Mouse (Mus musculus) lung, postnatal 25 days (tissue): ENCODE measurements around the gene Tmem150b.

Experiments used
- DNase-seq: peaks from one replicate; pipeline ENCODE4 v3.0.0; 2022; ENCODE audit warnings: low spot score

The Tmem150b gene

DNA sequence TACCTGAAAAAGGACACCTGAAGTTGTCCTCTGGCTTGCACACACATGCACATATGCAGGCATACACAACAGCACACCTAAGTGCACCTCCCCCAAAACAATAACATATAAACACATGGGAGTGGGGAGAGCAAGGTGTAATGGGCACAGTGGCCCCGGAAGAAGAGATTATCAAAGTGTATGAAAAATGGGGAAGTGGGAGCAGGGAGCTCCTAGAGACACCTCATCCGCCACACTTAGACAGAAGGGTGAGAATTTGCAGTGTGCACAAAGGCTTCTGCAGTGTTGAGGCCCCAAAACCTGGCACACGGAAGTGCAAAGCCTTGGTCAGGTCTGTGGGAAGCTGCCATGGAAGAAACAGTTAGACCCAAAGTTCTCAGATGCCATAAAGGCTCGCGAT is 6.0 kb upstream of the Tmem150b start:
- no peak for DNase-seq

DNA sequence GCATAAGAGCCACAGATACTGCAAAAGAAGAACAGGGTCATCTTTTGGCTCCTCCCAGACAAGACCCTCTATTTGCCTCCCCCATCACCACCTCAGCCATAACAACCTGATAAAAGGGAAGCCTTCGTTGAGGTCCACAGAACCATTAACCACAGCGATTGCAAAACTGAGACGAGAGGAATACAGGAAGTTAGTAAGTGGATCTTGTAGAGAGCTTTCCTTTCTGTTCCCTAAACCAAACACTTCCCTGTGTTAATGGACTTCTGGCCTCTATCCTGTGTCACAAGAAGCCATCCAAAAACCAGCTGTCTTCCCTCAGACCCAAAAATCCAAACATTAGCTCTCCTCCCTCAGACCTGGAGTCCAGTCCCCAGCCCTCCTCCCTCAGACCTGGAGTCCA is 690 bp downstream of the Tmem150b start:
- peak; percentile 61 for DNase-seq

- peak; percentile 21 for DNase-seq
Measured at GRCm38 (mm10) chr7:4723508-4723907, 1.5 kb downstream of the Tmem150b start.

DNA sequence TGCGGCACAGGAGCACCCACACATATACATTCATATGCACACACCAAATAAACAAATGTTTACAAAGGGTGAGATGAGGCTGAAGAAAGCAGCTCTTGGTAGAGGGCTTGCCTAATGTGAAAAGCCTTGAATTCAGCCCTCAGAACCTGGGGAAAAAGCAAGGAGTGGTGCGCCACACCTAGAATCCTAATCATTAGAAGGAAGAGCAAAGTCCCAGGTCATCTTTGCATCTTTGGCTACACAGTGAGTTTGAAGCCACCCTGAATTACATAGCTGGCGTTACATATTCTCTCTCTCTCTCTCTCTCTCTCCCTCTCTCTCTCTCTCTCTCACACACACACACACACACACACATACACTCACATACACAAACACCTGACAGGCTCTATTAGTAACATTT is 5.8 kb downstream of the Tmem150b start:
- DNase-seq: no peak

DNA sequence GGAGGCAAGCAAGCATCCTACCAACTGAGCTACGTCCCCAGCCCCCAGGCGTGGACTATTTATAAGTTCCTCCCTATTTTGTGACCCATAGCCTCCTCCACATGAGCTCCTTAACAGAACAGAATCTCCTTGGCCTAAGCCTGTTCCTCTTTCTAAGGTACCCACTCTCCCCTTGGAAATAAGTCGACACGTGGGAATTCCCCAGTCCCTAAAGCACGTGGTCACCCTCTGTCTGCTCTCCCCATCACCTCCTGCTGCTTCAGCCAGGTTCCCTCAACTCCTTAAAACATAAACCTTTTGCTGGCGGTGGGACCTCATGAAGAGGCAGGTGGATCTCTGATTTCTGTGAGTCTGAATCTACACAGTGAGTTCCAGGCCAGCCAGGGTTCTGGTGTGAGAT is 8.1 kb downstream of the Tmem150b start:
- DNase-seq: no peak

- no peak for DNase-seq
Measured at GRCm38 (mm10) chr7:4712594-4712993, 12.5 kb downstream of the Tmem150b start.

- DNase-seq: peak; percentile 27
Measured at GRCm38 (mm10) chr7:4705098-4705497, 20.0 kb downstream of the Tmem150b start.

DNA sequence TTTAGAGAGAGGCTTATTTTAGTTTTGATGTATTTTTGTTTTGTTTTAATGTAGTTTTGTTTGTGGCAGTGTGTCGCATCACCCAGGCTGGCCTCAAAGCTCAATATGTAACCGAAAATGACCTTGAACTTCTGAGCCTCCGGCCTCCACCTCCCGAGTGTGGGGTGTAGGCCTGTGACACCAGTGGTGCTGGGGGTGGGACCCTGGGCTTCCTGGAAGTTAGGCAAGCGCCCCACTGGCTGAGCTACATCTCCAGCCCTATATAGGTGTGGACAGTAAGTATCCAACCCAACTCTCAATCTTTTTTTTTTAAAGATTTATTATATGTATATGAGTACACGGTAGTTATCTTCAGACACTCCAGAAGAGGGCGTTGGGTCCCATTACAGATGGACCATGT is 21.9 kb downstream of the Tmem150b start:
- no peak for DNase-seq

DNA sequence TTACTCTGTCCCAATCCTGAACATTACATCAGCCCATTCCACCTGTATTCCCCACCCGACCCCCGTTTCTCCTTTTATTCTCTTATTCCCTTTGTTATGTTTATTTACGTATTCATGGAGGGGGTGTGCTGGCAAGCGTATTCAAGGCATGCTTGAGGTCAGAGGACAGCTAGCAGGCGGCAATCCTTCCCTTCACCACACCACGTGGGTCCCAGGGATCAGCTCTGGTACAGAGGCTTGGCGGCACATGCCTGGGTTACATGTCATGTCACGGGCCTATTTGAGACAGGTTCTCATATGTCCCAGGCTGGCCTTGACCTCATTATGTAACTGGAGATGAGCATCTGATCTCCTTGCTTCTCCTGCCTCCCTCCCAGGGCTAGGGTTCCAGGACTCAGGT is 22.7 kb downstream of the Tmem150b start:
- DNase-seq: no peak

DNA sequence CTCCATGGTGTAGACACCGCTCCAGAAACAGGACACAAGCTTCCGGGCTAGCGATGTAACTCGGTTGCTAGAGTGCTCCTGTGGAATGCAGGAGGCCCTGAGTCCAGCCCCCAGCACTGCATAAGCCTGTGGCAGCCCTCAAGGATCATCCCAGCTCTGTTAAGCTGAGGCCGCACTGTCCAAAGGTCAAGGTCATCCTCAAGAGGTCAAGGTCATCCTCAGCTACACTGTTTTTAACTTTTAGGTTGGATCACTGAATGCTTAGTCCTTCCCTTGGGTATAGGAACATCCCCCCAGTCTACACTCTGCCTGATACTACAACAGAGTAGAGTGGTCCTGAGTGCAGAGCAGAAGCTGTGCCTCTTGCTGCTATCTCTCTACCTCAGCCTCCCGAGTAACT is 32.0 kb downstream of the Tmem150b start:
- DNase-seq: no peak

DNA sequence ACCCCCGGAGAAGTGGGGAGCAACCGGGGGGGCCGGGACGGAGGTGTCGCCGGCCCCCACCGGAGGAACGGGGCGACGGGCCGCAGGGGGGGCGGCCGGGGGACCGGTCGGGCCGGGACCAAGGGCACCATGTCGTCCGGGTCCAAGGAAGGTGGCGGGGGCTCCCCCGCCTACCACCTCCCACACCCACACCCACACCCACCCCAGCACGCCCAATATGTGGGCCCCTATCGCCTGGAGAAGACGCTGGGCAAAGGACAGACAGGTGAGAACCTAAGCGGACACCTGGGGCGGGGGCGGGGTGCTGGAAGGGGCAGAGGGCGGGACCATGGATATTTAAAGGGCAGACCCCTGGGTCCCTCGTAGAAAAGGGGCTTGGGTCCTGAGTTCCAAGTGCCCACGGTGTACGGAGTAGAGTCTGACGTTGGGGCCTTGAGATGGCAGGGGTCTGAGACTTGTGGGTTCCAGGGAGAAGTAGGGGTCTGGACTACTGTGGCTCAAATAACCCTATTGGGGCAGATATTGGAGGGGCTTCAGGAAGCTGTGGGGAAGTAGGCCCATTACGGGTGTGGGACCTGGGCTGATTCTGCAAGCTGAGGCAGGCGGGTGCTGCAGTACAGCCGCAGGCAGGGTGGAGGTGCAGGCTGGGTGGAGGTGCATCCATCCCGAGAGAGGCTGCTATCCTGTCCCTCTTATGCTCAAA is 33.9 kb downstream of the Tmem150b start:
- no peak for DNase-seq

DNA sequence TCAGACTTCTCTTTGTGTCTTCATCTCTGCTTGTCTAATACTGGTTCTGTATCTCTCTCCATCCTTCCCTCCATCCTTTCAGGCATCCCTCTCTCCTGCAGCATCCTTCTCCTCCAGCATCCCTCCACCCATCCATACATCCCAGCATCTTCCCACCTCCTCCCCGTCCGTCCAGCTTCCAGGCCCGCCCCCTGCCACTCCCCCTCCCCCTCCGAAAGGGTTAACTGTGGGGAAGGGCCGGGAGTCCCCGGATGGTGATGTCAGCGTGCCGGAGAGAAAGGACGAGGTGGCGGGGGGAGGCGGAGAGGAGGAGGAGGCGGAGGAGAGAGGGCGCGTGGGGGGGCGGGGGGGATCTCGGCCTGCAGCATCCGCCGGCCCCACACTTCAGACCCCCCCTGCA is 34.7 kb downstream of the Tmem150b start, which contains the start of gene Brsk1:
Gene Brsk1 (plus strand): TSS at position 218 of the 400 bp plus-strand sequence.
- DNase-seq: peak; percentile 20

GRCm38 (mm10) chr7:4684632-4685417 is 40.2 kb downstream of the Tmem150b start, which contains the start of gene Hspbp1:
Gene Hspbp1 (minus strand): TSS chr7:4685068.
- peak; percentile 98 for DNase-seq

- DNase-seq: no peak
Measured at GRCm38 (mm10) chr7:4684203-4684602, 40.8 kb downstream of the Tmem150b start.

GRCm38 (mm10) chr7:4683307-4683706 is 41.7 kb downstream of the Tmem150b start:
- no peak for DNase-seq

- DNase-seq: no peak
Measured at GRCm38 (mm10) chr7:4675200-4675599, 49.8 kb downstream of the Tmem150b start.

GRCm38 (mm10) chr7:4674114-4674731 is 50.8 kb downstream of the Tmem150b start:
- no peak for DNase-seq

DNA sequence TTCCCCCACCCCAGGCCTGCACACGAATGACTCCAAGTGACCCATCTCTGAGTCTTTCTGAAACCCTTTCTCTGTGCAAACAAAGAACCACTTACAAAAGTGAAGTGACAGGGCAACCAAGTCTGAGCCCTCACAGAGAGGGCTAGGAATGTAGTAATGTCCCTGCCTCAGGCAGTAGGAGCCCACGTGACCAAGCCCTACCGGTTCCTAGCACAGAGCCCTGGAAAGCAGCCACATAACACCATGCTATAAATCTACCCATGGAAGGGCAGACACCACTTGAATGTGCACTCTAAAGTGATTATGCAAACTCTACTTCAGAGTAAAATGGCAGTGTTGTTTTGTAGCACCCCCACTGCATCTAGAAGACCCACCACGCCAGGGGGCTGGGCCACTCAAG is 53.1 kb downstream of the Tmem150b start:
- peak; percentile 64 for DNase-seq

DNA sequence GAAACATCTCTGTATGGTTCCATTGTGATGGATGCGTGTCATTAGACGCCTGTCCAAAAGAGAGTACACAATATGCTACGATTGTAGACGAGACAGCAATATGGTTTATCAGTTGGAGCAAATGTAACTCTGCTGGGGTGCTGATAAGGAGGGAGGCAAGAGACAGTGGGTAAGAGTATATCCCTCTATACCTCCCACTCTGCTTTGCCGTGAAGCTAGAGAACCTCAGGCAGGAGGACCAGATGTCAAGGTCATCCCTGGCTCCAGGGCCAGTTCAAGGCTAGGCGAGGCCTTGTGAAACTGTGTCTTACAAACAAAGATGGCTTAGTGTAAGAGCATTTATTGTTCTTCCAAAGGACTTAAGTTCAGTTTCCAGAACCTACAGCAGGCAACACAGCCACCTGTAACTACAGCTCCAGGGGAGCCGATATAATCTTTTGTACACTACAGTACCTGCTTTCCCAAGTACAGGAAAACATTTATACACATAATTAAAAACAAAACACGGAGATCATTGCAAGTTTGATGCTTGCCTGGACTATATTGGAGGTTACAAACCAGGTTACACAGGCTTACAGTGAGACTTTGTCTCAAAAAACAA is 54.3 kb downstream of the Tmem150b start:
- DNase-seq: no peak

DNA sequence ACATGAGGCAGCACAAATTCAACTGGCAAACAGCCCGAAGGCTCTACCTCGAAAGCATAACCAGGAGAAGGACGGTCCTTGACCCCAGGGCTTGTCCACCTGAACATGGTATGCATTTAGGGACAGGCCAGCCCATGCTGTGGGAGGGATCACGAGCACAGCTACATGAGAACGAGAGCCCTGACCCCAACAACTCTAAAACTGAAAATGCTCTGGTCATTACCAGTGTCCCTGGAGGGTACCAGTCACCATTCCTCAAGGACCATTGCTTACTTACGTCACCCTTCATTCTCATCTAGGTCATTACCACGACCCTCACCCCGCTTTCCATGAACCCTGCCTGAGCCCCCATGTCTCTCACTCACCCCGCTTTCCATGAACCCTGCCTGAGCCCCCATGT is 55.9 kb downstream of the Tmem150b start:
- DNase-seq: no peak

DNA sequence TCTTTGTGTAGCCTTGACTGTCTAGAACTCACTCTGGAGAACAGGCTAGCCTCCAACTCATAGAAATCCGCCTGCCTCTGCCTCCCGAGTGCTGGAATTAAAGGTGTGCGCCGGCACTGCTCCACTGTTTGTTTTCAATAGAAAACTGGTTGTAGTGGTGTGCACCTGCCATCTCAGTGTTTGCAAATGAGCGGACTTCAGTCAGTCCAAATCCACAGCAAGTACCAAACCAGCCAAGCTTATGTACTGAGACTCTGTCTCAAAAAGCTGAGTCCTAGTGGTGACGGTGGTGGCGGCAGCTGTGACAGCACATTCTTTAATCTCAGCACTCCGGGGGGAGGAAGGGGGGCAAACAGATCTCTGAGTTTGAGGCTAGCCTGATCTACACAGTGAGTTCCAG is 56.5 kb downstream of the Tmem150b start:
- DNase-seq: no peak

GRCm38 (mm10) chr7:4666871-4667270 is 58.2 kb downstream of the Tmem150b start:
- DNase-seq: no peak

DNA sequence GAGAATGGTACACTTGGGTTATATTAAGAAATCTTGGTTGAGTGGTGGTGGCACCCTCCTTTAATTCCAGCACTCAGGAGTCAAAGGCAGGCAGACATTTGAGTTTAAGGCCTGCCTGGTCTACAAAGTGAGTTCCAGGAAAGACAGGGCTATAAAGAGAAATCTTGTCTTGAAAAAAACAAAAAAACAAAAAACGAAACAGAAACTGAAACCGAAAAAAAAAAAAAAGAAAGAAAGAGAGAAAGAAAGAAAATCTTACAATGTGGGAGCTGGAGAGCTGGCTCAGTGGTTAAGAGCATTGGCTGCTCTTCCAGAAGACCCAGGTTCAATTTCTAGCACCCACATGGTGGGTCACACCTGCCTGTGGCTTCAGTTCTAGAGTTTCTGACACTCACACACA is 61.3 kb downstream of the Tmem150b start:
- DNase-seq: no peak
